Mouse (Mus musculus) intestine, postnatal 0 days (tissue): Measurements from ENCODE around the gene Gpatch2. TPM values are rescaled to one million over a fixed set of nuclear protein-coding genes. Genes with fewer than 3 reads are reported as not detected.

ENCODE experiments used
- ATAC-seq: fragments of 200-750 bp; cut with Nextera tagmentation; 2 replicates; pipeline ENCODE4 v1.8.0; 2017; ENCODE audit warnings: mild to moderate bottlenecking, moderate TSS enrichment, moderate library complexity
- H3K27ac ChIP-seq: fragments of 300-500 bp; sonication (generic); 2 replicates; pipeline ENCODE4 v1.5.1; 2014; ENCODE audit warnings: mild to moderate bottlenecking, low read depth, low read length, moderate library complexity
- H3K27me3 ChIP-seq: fragments of 300-500 bp; sonication (generic); replicated peaks from 2 replicates; pipeline ENCODE4 v1.6.1; 2014; ENCODE audit warnings: low read length, mixed read lengths; ENCODE audit not compliant: control insufficient read depth, insufficient read depth
- H3K36me3 ChIP-seq: fragments of 300-500 bp; sonication (generic); 2 replicates; pipeline ENCODE4 v1.6.1; 2014; ENCODE audit warnings: mild to moderate bottlenecking, moderate library complexity; ENCODE audit not compliant: control insufficient read depth, insufficient read depth
- H3K4me1 ChIP-seq: fragments of 300-500 bp; sonication (generic); replicated peaks from 2 replicates; pipeline ENCODE4 v1.6.1; 2014; ENCODE audit warnings: antibody characterized with exemption, low read length, mixed read lengths; ENCODE audit not compliant: control insufficient read depth, insufficient read depth
- H3K4me2 ChIP-seq: fragments of 300-500 bp; sonication (generic); replicated peaks from 2 replicates; pipeline ENCODE4 v1.6.1; 2014; ENCODE audit warnings: low read depth, mild to moderate bottlenecking, moderate library complexity
- H3K4me3 ChIP-seq: fragments of 300-500 bp; sonication (generic); 2 replicates; pipeline ENCODE4 v1.5.1; 2014; ENCODE audit warnings: low read depth, low read length
- H3K9ac ChIP-seq: fragments of 300-500 bp; sonication (generic); 2 replicates; pipeline ENCODE4 v1.6.1; 2014; ENCODE audit warnings: mild to moderate bottlenecking, low read depth, low read length
- H3K9me3 ChIP-seq: fragments of 300-500 bp; sonication (generic); 2 replicates; pipeline ENCODE4 v1.6.1; 2016; ENCODE audit warnings: mixed run types; ENCODE audit not compliant: control insufficient read depth
- CTCF ChIP-seq: sonication (generic); IDR thresholded peaks from 2 replicates; pipeline ENCODE4 v1.5.1; 2016; ENCODE audit warnings: low read depth, mild to moderate bottlenecking, control low read depth, antibody characterized with exemption, moderate library complexity
- WGBS: fragments of 180-500 bp; shearing (Covaris S2); extraction: QIAGEN DNeasy Blood & Tissue Kit; methylation state at CpG from one replicate; pipeline ENCODE4 v1.1.7; 2014; 5-methylcytosine and 5-hydroxymethylcytosine counted together
- polyA plus RNA-seq: library from polyadenylated mRNA; unstranded; fragments of >200 nt; fragmentation: Nextera tagmentation; extraction: Ambion mirVana; gene quantifications from 2 replicates; pipeline ENCODE4 v1.2.1, GENCODE M21; 2015

The Gpatch2 gene
- polyA plus RNA-seq, 1 experiment from 2014 or later: 8.9 TPM

DNA sequence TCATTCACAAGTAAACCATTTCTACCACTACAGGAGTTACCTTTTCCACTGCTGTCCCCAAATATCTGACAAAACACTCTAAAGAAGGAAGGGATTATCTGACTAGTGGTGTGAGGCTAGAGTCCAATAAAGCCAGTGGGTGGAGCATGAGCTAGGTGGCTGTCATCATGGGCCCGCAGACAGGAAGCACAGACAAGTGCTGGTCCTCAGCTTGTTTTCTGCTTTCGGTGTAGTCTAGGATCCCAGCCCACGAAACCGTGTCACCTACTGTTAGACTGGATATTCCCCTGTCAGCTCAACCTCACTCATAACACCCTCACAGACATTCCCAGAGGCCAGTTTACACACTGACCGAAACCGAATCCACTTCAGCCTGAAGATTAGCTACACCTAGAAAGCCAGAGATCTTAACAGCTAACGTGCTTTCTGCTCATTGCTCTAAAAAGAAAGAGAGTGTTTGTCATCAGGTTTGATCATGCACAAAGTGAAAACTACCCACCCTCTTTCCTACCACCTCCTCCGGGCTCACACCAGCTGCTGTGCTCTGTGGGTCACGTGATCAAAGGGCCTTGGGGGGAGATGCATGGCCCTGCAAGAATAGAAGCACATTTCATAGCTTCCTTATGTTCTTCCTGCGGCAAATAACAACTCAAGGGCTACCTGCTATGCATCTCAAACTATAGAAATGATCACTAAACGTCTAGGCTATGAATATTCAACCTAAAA, 161.8 kb downstream of the Gpatch2 start:
- no peak for ATAC-seq
- Histone ChIP-seq H3K27ac (no peak overlapping the region), H3K36me3 (no peaks in the 10 kb centered on the region), H3K9ac (no peak overlapping the region), H3K27me3 (no peaks in the 10 kb centered on the region), H3K4me1 (no peaks in the 10 kb centered on the region), H3K4me3 (no peak overlapping the region), H3K4me2 (no peak overlapping the region), H3K9me3 (no peaks in the 10 kb centered on the region)
- no peak for TF ChIP-seq CTCF
- 77% methylated on average over 11 of the region's 11 CpGs for WGBS

DNA sequence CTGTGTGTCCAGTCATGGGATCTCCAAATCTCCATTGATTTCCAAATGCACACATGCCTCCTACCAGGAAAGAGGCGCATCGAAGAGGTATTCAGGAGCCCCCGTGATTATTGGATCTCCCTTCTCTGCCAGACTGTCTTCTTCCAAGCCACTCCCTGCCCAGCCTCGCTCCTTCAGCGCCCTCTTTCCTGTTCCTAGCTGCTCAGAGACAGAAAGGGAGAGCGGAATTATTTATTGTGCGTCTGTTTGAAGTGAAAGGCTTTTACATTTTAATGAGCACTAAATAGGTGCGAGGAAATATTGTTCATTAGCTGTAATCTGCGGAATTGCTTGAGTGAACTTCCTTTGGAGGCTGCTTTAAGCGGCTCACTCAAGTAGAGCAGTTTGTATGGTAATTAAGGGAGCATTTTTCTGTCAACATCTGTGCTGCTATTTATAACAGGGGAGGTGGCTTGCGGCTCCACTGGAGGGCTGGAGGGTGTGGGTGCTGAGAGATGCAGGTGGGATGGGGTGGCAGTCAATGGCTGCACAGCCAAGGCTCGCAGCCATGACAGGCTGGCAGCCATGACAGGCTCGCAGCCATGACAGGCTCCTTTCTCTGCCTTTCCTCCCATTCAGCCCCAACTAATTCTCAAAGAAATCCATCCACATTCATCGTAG, 162.7 kb downstream of the Gpatch2 start:
- no peak for ATAC-seq
- H3K4me3 ChIP-seq: no peak overlapping the region
- TF ChIP-seq CTCF: no peak
- H3K4me2 ChIP-seq: no peak overlapping the region
- no peaks in the 10 kb centered on the region for H3K9me3 ChIP-seq
- no peak overlapping the region for H3K9ac ChIP-seq
- 79% methylated on average over 14 of the region's 14 CpGs for WGBS
- no peak overlapping the region for H3K27ac ChIP-seq
- H3K36me3 ChIP-seq: no peaks in the 10 kb centered on the region
- no peaks in the 10 kb centered on the region for H3K27me3 ChIP-seq
- H3K4me1 ChIP-seq: no peaks in the 10 kb centered on the region

DNA sequence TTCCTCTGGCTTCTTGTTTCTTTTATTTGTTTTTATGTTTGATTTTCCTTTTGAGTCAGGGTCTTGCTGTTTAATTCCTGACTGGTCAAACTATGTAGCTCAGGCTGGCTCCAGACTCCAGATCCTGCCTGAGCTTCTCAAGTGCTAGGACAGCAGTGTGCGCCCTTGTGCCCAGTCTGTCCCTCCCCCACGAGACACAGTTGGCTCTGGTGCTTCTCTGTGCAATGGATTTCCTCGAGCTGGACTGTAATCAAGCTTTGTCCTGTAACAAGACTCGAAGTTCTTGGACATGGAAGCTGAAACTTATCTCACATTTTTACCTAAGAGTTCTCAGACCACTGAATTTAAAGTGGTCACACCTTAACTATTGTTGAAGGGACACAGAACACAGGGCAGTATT, 174.2 kb downstream of the Gpatch2 start:
- WGBS: 73% methylated on average over 4 of the region's 4 CpGs

DNA sequence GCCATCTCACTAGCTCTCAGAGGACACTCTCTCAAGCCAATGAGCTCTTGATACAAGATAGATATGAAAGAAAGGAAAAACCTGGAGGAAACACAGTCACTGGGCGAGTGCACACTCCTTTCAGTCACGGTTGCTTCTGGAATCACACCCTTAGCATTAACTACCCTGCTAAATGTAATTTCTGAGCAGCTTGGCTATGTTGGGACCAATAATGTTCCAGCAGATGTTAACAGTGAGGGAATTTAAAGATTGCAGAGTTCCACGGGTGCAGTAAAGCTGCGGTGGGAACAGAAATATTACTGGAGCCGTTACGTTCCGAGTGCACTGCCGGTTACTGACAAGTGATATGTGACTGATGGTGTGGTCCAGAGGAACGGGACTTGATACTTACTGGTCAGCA, 185.5 kb downstream of the Gpatch2 start:
- no peak overlapping the region for H3K9ac ChIP-seq
- no peak overlapping the region for H3K4me2 ChIP-seq
- no peak for TF ChIP-seq CTCF
- ATAC-seq: no peak
- no peaks in the 10 kb centered on the region for H3K27me3 ChIP-seq
- no peak overlapping the region for H3K27ac ChIP-seq
- H3K9me3 ChIP-seq: no peaks in the 10 kb centered on the region
- H3K36me3 ChIP-seq: no peaks in the 10 kb centered on the region
- H3K4me3 ChIP-seq: no peak overlapping the region
- no peaks in the 10 kb centered on the region for H3K4me1 ChIP-seq
- 82% methylated on average over 9 of the region's 9 CpGs for WGBS

More for the DNA sequence above, 174.2 kb downstream of the Gpatch2 start:
- H3K27me3 ChIP-seq: no peaks in the 10 kb centered on the region
- no peak for TF ChIP-seq CTCF
- no peaks in the 10 kb centered on the region for H3K4me1 ChIP-seq
- no peak overlapping the region for H3K27ac ChIP-seq
- H3K4me3 ChIP-seq: no peak overlapping the region
- H3K9ac ChIP-seq: no peak overlapping the region
- no peaks in the 10 kb centered on the region for H3K9me3 ChIP-seq
- no peak for ATAC-seq
- H3K36me3 ChIP-seq: no peaks in the 10 kb centered on the region
- no peak overlapping the region for H3K4me2 ChIP-seq

Other genes with a start within 250 kb of the Gpatch2 start
- not detected in 2 replicates for gene D1Pas1, start 248.1 kb upstream of the Gpatch2 start, polyA plus RNA-seq
- gene Spata17, start within 50 bp of the Gpatch2 start, polyA plus RNA-seq: 0.13 and 0.31 TPM in 2 replicates